Mouse (Mus musculus): ENCODE results near the gene Olfr913.

Olfr913 gene

GRCm38 (mm10) chr9:38592459-38592858, at the start of gene Olfr913:
Olfr913 (plus strand) TSS chr9:38592759.
- no peak for DNase-seq

DNA sequence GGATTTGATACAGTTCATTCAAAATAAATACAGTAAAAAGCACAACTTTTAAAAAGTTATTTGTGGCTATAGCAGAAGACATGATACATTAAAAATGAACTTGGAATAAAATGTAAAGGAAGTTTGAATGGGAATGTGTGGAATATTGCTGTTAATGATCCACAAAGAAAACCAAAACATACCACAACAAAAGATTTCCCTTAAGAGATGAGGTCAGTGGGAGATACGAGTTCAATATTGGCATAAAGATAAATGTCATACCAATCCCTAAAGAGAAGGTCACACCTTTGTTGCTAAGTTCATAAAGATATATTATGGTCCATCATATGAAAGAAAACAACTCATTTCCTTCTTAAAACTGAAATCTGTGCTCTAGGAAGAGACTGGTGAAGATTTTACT, 12.7 kb upstream of the Olfr913 start, which contains the start of gene Olfr912:
Gene Olfr912, plus strand, starts transcription at position 301 of the 400 bp plus-strand sequence.
- no peak for DNase-seq

GRCm38 (mm10) chr9:38591056-38591455, 1.5 kb upstream of the Olfr913 start:
- no peak for DNase-seq

DNA sequence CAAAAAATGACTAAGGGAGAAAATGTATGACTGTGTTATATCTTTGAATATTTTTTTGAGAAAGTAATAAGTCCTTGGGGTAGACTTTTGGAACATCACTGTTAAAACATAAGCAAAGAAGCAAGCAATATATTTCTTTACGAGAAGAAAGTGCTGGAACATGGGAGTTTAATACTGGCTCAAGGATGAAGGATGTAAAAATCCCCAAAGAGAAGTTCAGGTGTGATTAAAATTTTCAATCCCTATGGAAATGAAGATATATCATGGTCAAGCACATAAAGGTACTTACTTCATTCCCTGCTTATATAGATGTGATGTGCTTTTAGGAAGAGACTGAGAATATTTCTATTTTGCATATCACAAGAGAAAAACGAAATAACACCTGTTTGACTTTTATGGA, 12.2 kb downstream of the Olfr913 start, which contains the start of gene Olfr914:
Gene Olfr914, plus strand, starts transcription at position 301 of the 400 bp plus-strand sequence.
- no peak for DNase-seq

DNA sequence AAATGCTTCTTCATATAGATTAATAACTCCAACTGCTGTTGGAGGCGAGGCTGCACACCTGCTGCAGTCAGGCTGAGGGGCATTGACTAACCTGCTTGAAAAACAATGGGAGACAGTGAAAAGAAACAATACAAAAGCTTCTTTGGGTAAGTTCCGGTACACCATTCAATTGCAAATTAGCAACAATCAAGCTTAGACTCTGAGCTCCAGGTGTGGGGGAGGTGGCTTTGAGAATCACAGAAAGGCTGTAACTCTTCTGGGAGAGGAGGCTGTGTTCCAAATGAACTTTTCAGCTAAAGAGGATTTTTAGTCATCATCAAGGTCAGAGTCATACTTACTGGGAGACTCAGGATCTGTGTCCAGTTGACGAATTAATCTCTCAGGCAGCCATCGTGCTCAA, 39.8 kb downstream of the Olfr913 start:
- DNase-seq = no peak

Data from kidney, adult 9 months (tissue).